Mouse (Mus musculus): ENCODE data around the gene Gxylt1. TPM values are rescaled to one million over a fixed set of nuclear protein-coding genes. Genes with fewer than 3 reads are reported as not detected.

Gene Gxylt1
- polyA plus RNA-seq, 1 experiment from 2014 or later, result 16.2 TPM

DNA sequence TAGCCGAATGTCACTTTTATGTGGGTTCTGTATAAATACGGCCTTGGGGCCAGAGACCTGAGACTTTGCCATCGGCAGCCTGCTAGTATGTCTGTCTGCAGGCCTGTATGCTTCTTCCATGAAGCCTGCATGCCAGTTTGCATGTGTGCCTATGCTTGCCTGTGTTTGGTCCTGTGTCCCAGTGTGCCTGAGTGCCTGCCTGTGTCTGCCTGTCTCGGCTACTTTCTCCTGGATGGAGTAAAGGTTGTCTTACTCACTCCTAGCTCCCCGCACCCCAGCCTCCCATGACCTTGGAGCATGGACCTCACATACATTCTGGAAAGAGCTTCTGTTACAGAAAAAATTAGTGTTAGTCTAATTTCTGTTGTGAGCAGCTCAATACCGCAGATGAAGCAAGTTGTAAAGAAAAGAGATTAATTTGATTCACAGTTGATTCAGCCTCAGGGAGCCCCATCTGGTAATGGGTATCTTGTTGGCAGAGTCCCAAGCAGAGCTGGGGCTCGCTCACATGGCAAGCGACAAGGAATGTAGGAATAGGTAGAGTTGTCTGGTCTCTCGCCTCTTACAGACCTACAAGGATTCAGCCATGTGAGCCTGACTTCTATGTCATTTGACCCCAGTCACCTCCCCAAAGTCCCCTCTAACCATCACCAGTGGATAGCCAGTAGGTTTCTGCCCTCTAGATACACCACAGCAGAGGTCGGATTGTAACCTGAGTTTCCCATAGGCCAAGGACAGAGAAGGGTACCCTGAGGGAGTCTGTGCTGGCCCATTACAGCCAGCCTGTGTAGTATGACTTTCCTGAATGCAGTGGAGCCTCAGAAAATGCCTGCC, 47.8 kb downstream of the Gxylt1 start:
- ATAC-seq (ENCODE audit: low FRiP score) (no peak), DNase-seq (ENCODE audit: low spot score) (no peak)
- Histone ChIP-seq H3K4me3 (ENCODE audit: low read depth, low read length) (no peak overlapping the region), H3K27me3 (ENCODE audit: control insufficient read depth, insufficient read depth, low read length) (no peaks in the 10 kb centered on the region), H3K9ac (ENCODE audit: low read depth, low read length) (no peak overlapping the region), H3K9me3 (ENCODE audit: control insufficient read depth, low read length) (no peaks in the 10 kb centered on the region), H3K36me3 (ENCODE audit: control insufficient read depth, insufficient read depth, low read length) (no peaks in the 10 kb centered on the region), H3K4me1 (replicated peaks; ENCODE audit: control insufficient read depth, insufficient read depth, low read length) (no peaks in the 10 kb centered on the region), H3K4me2 (replicated peaks; ENCODE audit: low read depth, low read length) (no peak overlapping the region), H3K27ac (ENCODE audit: low read depth, low read length) (no peak overlapping the region)
- 91% methylated on average over 10 of the region's 10 CpGs for WGBS

DNA sequence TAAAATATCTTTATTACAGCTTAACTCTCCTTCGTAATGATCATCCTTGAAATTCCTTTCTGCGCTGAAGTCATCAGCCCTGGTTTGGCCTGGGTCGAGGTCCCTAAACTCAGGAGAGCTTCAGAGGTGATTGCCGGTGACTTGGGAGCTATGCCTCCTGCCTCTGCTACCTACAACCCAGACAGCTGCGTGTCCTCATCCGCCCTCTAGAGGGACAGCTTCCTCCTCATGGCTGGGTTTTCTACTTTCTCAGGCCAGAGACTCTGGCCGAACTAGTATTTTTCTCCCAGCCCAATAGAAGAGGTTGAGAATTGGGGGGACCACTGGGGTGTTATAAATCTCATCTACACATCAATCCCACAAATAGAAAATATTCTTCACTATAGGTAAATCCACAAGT, 52.5 kb downstream of the Gxylt1 start:
- no peaks in the 10 kb centered on the region for H3K27me3 ChIP-seq (ENCODE audit: control insufficient read depth, insufficient read depth, low read length)
- DNase-seq (ENCODE audit: low spot score), result no peak
- no peaks in the 10 kb centered on the region for H3K36me3 ChIP-seq (ENCODE audit: control insufficient read depth, insufficient read depth, low read length)
- H3K9me3 ChIP-seq (ENCODE audit: control insufficient read depth, low read length), result no peaks in the 10 kb centered on the region
- no peak overlapping the region for H3K4me3 ChIP-seq (ENCODE audit: low read depth, low read length)
- no peak overlapping the region for H3K27ac ChIP-seq (ENCODE audit: low read depth, low read length)
- H3K4me1 ChIP-seq (replicated peaks; ENCODE audit: control insufficient read depth, insufficient read depth, low read length), result no peaks in the 10 kb centered on the region
- no peak for ATAC-seq (ENCODE audit: low FRiP score)
- WGBS, result 65% methylated on average over 7 of the region's 7 CpGs
- no peak overlapping the region for H3K9ac ChIP-seq (ENCODE audit: low read depth, low read length)
- no peak overlapping the region for H3K4me2 ChIP-seq (replicated peaks; ENCODE audit: low read depth, low read length)

GRCm38 (mm10) chr15:93212617-93213016, 62.4 kb downstream of the Gxylt1 start:
- H3K27ac ChIP-seq (ENCODE audit: low read depth, low read length), result no peak overlapping the region
- DNase-seq (ENCODE audit: low spot score) (no peak), ATAC-seq (ENCODE audit: low FRiP score) (no peak)
- WGBS, result 95% methylated on average over 9 of the region's 9 CpGs
- no peak overlapping the region for H3K4me3 ChIP-seq (ENCODE audit: low read depth, low read length)
- H3K4me1 ChIP-seq (replicated peaks; ENCODE audit: control insufficient read depth, insufficient read depth, low read length), result no peaks in the 10 kb centered on the region
- no peaks in the 10 kb centered on the region for H3K27me3 ChIP-seq (ENCODE audit: control insufficient read depth, insufficient read depth, low read length)
- no peak overlapping the region for H3K4me2 ChIP-seq (replicated peaks; ENCODE audit: low read depth, low read length)
- H3K36me3 ChIP-seq (ENCODE audit: control insufficient read depth, insufficient read depth, low read length), result no peaks in the 10 kb centered on the region
- H3K9me3 ChIP-seq (ENCODE audit: control insufficient read depth, low read length), result no peaks in the 10 kb centered on the region
- H3K9ac ChIP-seq (ENCODE audit: low read depth, low read length), result no peak overlapping the region

GRCm38 (mm10) chr15:93204861-93205260, 70.1 kb downstream of the Gxylt1 start:
- Histone ChIP-seq H3K9ac (ENCODE audit: low read depth, low read length) (no peak overlapping the region), H3K36me3 (ENCODE audit: control insufficient read depth, insufficient read depth, low read length) (no peaks in the 10 kb centered on the region), H3K4me2 (replicated peaks; ENCODE audit: low read depth, low read length) (no peak overlapping the region), H3K27me3 (ENCODE audit: control insufficient read depth, insufficient read depth, low read length) (no peaks in the 10 kb centered on the region), H3K4me3 (ENCODE audit: low read depth, low read length) (no peak overlapping the region), H3K9me3 (ENCODE audit: control insufficient read depth, low read length) (no peaks in the 10 kb centered on the region), H3K4me1 (replicated peaks; ENCODE audit: control insufficient read depth, insufficient read depth, low read length) (no peaks in the 10 kb centered on the region), H3K27ac (ENCODE audit: low read depth, low read length) (no peak overlapping the region)
- DNase-seq (ENCODE audit: low spot score), result no peak
- no peak for ATAC-seq (ENCODE audit: low FRiP score)
- 89% methylated on average over 1 of the region's 1 CpGs for WGBS

- Histone ChIP-seq H3K27me3 (ENCODE audit: control insufficient read depth, insufficient read depth, low read length) (no peaks in the 10 kb centered on the region), H3K4me2 (replicated peaks; ENCODE audit: low read depth, low read length) (no peak overlapping the region), H3K4me1 (replicated peaks; ENCODE audit: control insufficient read depth, insufficient read depth, low read length) (no peaks in the 10 kb centered on the region), H3K36me3 (ENCODE audit: control insufficient read depth, insufficient read depth, low read length) (no peaks in the 10 kb centered on the region), H3K9ac (ENCODE audit: low read depth, low read length) (no peak overlapping the region), H3K27ac (ENCODE audit: low read depth, low read length) (no peak overlapping the region), H3K4me3 (ENCODE audit: low read depth, low read length) (no peak overlapping the region), H3K9me3 (ENCODE audit: control insufficient read depth, low read length) (no peaks in the 10 kb centered on the region)
- WGBS, result 77% methylated on average over 5 of the region's 5 CpGs
- no peak for DNase-seq (ENCODE audit: low spot score)
- no peak for ATAC-seq (ENCODE audit: low FRiP score)
Measured at GRCm38 (mm10) chr15:93201956-93202355, 73.0 kb downstream of the Gxylt1 start.

DNA sequence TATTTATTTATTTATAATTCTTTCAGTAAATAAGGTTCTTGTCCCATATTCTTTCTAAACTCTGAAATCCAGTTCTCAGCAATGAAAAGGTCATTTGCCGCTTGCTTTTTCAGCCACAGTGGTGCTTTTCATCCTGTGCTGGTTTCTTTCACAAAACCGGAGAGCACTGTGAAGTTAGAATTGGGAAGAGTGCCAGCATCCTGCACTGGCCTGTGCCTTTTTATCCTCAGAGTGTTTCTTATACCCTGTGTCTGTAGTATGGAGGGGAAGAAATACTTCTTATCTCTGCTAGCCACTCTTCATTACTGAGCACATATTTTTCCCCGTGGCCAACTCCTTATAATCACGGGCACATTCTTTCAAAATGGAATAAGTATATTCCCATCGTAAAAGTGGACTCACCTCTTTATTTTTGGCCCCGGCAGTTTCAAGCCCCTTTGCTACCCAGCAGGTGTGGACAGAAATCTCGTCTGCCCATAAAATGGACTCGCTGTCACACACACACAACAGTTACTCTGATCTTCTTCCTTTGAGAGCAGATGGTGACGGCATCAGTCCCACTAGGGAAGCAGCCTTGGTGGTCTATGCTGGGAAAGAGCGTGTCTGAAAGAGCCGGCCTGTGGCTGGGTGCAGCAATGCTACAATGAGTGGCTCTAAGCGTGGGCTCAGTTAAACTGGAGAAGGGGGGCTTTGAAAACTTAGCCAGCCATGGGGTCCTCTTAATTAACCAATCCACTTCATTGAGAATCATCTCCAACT, 83.4 kb downstream of the Gxylt1 start:
- ATAC-seq (ENCODE audit: low FRiP score) (no peak), DNase-seq (ENCODE audit: low spot score) (no peak)
- no peak overlapping the region for H3K27ac ChIP-seq (ENCODE audit: low read depth, low read length)
- no peak overlapping the region for H3K4me3 ChIP-seq (ENCODE audit: low read depth, low read length)
- WGBS, result 85% methylated on average over 12 of the region's 12 CpGs
- no peaks in the 10 kb centered on the region for H3K27me3 ChIP-seq (ENCODE audit: control insufficient read depth, insufficient read depth, low read length)
- H3K9ac ChIP-seq (ENCODE audit: low read depth, low read length), result no peak overlapping the region
- H3K4me2 ChIP-seq (replicated peaks; ENCODE audit: low read depth, low read length), result no peak overlapping the region
- no peaks in the 10 kb centered on the region for H3K9me3 ChIP-seq (ENCODE audit: control insufficient read depth, low read length)
- H3K4me1 ChIP-seq (replicated peaks; ENCODE audit: control insufficient read depth, insufficient read depth, low read length), result no peaks in the 10 kb centered on the region
- no peaks in the 10 kb centered on the region for H3K36me3 ChIP-seq (ENCODE audit: control insufficient read depth, insufficient read depth, low read length)

Other genes with a start within 250 kb of the Gxylt1 start
- gene Yaf2, start 61.8 kb upstream of the Gxylt1 start, polyA plus RNA-seq (2014; fragmentation: Nextera tagmentation; extraction: Ambion mirVana), result 130 and 138 TPM in 2 replicates
- gene Zcrb1, start 123.2 kb upstream of the Gxylt1 start, polyA plus RNA-seq (2014; fragmentation: Nextera tagmentation; extraction: Ambion mirVana), result 161 and 175 TPM in 2 replicates
- 53.9 and 68.7 TPM in 2 replicates for gene Pphln1, start 123.2 kb upstream of the Gxylt1 start, polyA plus RNA-seq (2014; fragmentation: Nextera tagmentation; extraction: Ambion mirVana)